Mouse (Mus musculus) mesoderm, embryonic 11.5 days (tissue): Measurements from ENCODE around the gene Slc35f1.
"Not testable (repeated sequence)": the region's sequence is repeated elsewhere in the genome, so short reads cannot be mapped to it uniquely, and the experiment has no call there.

ENCODE experiments used
- DNase-seq: peaks from one replicate; pipeline ENCODE4 v3.0.0-alpha.2; 2012; ENCODE audit warnings: low read depth, low spot score

Slc35f1 gene

DNA sequence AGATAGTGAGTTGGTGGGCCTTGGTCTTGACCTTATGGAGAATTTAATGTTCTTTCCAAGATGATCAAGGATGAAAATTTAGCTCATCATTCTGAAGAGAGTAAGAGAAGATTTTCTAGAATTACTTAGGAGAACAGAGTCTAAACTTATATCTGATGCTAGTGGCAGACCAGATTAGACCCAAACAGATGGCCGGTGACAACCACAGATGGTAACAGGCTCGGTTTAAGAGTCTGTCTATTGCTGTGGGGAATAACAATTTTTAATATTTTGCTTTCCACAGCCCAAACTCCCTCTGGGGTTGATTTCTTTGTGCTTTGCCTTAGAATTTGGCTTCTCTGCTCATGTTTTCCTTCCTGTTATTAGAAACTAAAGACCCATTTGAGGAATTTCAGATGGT, 96.7 kb downstream of the Slc35f1 start:
- no peak for DNase-seq

DNA sequence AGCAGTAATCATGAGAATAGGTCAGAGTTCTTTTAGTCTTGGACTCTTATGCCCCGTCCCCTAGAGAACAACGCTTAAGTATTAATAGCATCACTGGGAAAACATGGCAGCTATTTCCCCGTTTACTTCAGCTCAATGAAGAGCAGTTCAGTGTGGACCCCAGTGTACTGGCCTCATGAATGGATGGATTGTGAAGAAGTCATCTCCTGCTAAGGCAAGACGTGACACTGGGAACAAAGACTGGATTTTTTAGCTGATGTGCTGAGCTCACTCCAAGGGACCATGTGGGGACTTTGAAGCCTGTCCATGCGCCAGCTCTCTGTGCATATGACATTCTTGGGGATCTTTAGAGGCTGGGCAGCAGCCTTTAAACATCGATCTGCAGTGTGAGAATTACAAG, 101.2 kb downstream of the Slc35f1 start:
- peak; percentile 18 for DNase-seq

GRCm38 (mm10) chr10:52797454-52797853, 107.1 kb downstream of the Slc35f1 start:
- no peak for DNase-seq

- no peak for DNase-seq
These were observed 117.5 kb downstream of the Slc35f1 start for GRCm38 (mm10) chr10:52807808-52808207.

DNA sequence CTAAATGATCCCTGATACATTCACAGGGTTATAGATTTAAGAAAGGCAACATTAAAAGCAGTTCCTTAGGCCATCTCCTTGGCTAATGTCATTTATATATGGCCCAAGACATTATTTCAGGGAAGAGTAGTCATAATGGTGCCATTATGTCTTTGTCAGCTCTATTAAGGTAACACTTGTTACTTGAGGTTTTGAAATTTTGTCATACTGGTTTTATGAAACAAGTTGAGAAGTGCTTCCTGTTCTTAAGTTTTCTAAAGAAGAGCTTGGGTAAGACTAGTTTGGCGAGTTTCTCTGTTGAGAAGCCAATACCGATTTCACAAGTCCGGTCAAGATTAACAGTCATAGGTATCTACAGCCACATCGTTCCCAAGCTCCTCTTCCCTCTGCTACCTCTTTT, 122.5 kb downstream of the Slc35f1 start:
- DNase-seq: no peak

GRCm38 (mm10) chr10:52814358-52814757, 124.0 kb downstream of the Slc35f1 start:
- DNase-seq: no peak

DNA sequence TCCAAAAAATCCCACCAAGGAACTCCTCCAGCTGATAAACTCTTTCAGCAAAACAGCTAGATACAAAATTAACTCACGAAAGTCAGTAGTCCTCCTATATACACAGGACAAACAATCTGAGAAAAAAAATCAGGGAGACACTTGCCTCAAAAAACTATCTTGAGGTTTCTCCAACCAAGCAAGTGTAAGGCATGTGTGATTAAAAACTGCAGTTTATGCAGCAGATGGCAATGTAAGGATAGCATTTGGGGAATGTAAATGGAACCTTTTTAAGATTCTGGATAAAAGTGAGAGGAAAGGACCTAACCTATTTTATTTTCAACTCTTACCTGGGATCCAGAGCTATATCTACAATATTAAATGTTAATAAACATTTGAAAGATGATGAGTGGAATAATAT, 129.3 kb downstream of the Slc35f1 start:
- DNase-seq: no peak

GRCm38 (mm10) chr10:52822909-52823308, 132.6 kb downstream of the Slc35f1 start:
- DNase-seq: no peak

GRCm38 (mm10) chr10:52825746-52826145, 135.4 kb downstream of the Slc35f1 start:
- DNase-seq: no peak

DNA sequence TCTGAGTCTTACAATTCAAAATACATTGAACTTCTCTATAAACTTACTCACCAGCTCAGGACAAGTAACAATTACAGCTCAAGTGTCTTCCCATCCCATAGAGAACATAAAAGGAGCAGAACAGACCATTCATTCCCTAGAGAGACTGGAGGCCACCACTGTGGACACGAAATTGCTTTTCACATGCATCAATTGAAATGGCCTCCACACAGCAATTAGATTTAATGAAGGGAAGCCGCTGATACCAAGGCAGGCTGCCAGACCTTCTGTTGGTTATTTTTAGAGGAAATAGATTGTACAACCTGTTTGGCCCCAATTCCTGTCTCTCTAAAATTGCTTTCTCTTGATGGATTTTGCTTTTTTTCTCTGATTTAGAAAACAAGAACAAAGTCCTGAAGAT, 150.5 kb downstream of the Slc35f1 start:
- no peak for DNase-seq

DNA sequence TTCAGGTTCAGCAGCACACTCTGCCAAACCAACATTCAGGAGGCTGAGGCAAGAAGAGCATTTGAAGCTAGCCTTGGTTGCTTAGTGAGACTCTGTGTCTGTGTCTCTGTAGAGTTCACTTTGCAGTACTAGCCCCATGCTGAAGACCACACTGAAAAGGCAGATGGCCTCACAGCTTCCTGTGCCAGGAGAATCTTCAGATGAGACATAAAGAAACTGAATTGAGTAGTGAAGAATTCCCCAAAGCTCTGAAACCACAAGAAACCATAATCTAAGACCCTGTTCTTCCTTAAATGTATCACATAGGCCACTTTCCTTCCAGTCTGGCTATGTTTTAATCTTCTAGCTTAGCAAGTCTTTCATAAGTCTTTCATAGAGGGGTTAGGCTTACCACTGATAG, 161.7 kb downstream of the Slc35f1 start:
- no peak for DNase-seq

GRCm38 (mm10) chr10:52860851-52861250, 170.5 kb downstream of the Slc35f1 start:
- no peak for DNase-seq

- DNase-seq: no peak
These were observed 174.6 kb downstream of the Slc35f1 start for GRCm38 (mm10) chr10:52864936-52865335.

- DNase-seq: no peak
These were observed 180.8 kb downstream of the Slc35f1 start for GRCm38 (mm10) chr10:52871110-52871509.

GRCm38 (mm10) chr10:52874133-52874532, 183.8 kb downstream of the Slc35f1 start:
- no peak for DNase-seq

DNA sequence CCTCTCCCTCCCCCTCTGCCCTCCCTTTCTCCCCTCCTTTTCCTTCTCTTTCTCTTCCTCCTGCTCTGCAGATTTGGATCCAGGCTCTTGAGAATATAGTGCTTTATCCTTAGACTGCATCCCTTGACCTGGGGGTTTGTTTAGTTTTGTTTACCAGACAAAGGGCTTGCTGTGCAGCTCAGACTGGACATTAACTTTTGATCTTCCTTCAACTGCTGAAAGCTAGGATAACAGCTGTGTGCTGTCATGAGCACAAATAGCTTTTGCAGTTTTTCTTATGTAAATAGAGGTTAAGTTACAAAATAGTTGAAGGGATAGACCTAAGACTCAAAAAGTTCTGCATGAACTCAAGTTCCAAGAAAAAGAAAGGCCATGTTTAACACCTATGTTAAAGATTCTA, 184.4 kb downstream of the Slc35f1 start:
- DNase-seq: no peak

GRCm38 (mm10) chr10:52877263-52878021, 187.1 kb downstream of the Slc35f1 start:
- DNase-seq: peak; percentile 57

GRCm38 (mm10) chr10:52878093-52878801, 187.9 kb downstream of the Slc35f1 start:
- DNase-seq: no peak

DNA sequence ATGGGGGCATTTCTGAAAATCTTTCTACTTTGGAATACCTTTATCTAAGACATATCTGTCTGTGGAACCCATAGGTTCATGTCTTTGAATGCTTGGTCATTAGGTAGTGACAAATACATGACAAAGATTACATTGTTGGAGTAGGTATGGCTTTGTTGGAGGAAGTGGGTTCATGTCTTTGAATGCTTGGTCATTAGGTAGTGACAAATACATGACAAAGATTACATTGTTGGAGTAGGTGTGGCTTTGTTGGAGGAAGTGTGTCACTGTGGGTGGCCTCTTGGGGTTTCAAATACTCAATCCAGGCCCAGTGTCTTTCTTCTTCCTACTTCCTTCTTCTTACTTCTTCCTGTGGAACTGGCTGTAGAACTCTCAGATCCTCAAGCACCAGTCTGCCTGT, 206.4 kb downstream of the Slc35f1 start:
- not testable (repeated sequence) for DNase-seq

GRCm38 (mm10) chr10:52904914-52905313, 214.6 kb downstream of the Slc35f1 start:
- DNase-seq: no peak

DNA sequence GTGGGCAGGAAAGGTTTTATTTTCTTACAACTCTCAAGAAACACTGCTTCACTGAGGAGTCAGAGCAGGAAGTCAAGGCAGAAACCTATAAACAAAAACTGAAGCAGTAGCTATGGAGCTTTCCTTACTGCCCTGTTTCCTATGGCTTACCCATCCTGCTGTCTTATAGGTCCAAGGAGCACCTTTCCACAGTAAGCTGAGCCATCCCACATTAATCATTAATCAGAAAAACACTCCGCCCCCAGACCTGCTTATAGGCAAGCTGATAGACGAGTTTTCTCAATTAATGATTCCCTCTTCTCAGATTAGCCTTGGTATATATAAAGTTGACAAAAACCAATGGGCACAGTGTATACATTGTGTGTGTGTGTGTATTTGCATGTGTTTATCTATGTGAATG, 221.4 kb downstream of the Slc35f1 start:
- DNase-seq: no peak

GRCm38 (mm10) chr10:52918715-52919114, 228.4 kb downstream of the Slc35f1 start:
- DNase-seq: no peak

DNA sequence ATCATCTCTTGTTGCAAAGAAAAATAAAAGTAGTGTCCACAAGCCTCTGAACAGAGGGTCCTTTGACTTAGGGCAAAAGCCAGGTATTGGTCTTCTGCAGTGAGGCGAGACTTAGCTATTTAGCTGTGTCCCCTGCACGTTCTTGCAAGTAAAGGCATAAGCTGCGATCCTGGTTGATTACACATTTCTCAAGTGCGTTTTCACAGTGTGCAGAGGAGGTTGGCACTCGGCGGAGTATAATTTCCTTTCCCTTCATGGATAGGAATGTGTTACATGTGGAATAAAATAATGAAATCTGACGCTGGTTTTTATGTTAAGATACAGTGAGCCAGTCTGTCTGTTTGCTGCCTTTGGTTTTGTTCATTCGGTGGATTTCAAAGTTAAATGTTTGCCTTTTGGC, 232.8 kb downstream of the Slc35f1 start:
- no peak for DNase-seq
